26 mouse cellular contexts compared by ENCODE assay signal in the genomic region with DNA sequence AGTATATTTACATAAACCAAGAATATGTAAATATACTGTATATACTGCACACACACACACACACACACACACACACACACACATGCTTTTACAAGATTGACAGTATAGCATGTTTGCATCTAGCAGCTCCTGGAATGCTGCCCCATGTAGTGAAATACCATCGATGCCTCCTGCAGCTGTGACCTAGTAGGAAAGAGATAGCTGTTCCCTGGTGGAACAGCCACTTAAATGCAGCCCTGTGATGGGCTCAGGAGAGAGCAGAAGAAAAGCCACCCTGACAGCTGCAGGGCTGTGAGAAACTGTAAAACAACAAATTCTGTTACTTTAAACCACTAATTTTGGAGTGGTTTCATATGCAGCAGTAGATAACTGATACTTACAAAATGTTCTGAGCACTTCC. TPM values are rescaled to one million over a fixed set of nuclear protein-coding genes. Genes with fewer than 3 reads are reported as not detected.
DNase-seq lines count a peak whose midpoint lies in the region; ATAC-seq lines count a peak whose summit lies in the region.
"Had no signal": no experiment of that assay in that cellular context is flagged by ENCODE, and none has a peak within 500 bp of the region (broad histone marks: within the 10 kb centered on the region; RNA-seq: fewer than 3 reads in every experiment).

No protein-coding gene starts in this region.

- no peaks in the 10 kb centered on the region for H3K36me3 ChIP-seq in embryonic facial prominence, embryonic 14.5 days (ENCODE audit: control insufficient read depth, insufficient read depth, low read length)
- H3K36me3 ChIP-seq in embryonic facial prominence, embryonic 10.5 days (replicated peaks): no peaks in the 10 kb centered on the region
- H3K36me3 ChIP-seq in heart, embryonic 13.5 days: no peaks in the 10 kb centered on the region
- no peaks in the 10 kb centered on the region for H3K36me3 ChIP-seq in limb, embryonic 13.5 days
- H3K36me3 ChIP-seq: embryonic facial prominence, embryonic 12.5 days; heart, embryonic 15.5 days; hindbrain, embryonic 15.5 days had no signal

- H3K27ac ChIP-seq in embryonic facial prominence, embryonic 14.5 days (replicated peaks; ENCODE audit: low read depth, low read length): 0 out of 2 replicates have a peak overlapping the region, but pooled peaks have one; percentile 6
- no peak overlapping the region for H3K27ac ChIP-seq in embryonic facial prominence, embryonic 10.5 days (replicated peaks)
- H3K27ac ChIP-seq in heart, embryonic 13.5 days (replicated peaks): 0 out of 2 replicates have a peak overlapping the region, but pooled peaks have one; percentile 24
- no peak overlapping the region for H3K27ac ChIP-seq in limb, embryonic 13.5 days
- H3K27ac ChIP-seq: embryonic facial prominence, embryonic 12.5 days; forebrain, embryonic 13.5 days; heart, embryonic 15.5 days; hindbrain, embryonic 15.5 days had no signal

- 43% methylated on average over 1 of the region's 1 CpGs for WGBS in embryonic facial prominence, embryonic 14.5 days
- WGBS in embryonic facial prominence, embryonic 10.5 days: 85% methylated on average over 1 of the region's 1 CpGs
- WGBS in heart, embryonic 13.5 days: 40% methylated on average over 1 of the region's 1 CpGs
- 82% methylated on average over 1 of the region's 1 CpGs for WGBS in limb, embryonic 13.5 days

- DNase-seq in embryonic facial prominence, embryonic 14.5 days (ENCODE audit: low spot score): peak; percentile 79
- no peak for DNase-seq in embryonic facial prominence, embryonic 10.5 days (ENCODE audit: low spot score)
- no peak for DNase-seq in heart, adult 18-20 months
- no peak for DNase-seq in left cerebral cortex, adult 11 months (ENCODE audit: low spot score)
- DNase-seq in layer of hippocampus, postnatal 14 days (ENCODE audit: low spot score in 2 of 2): no peak
- DNase-seq: adrenal gland, postnatal 10 days; B cell, adult 2 months; cerebellum, adult 11 months; cerebellum, adult 8-10 months; cerebellum, postnatal 14 days; embryo, embryonic 11 days; forebrain, postnatal 0 days; gastrocnemius, postnatal 14 days; heart, postnatal 36 days had no signal

- no peaks in the 10 kb centered on the region for H3K9me3 ChIP-seq in embryonic facial prominence, embryonic 14.5 days (ENCODE audit: control insufficient read depth, low read length)
- no peaks in the 10 kb centered on the region for H3K9me3 ChIP-seq in embryonic facial prominence, embryonic 10.5 days
- H3K9me3 ChIP-seq in heart, embryonic 13.5 days: no peaks in the 10 kb centered on the region
- no peaks in the 10 kb centered on the region for H3K9me3 ChIP-seq in limb, embryonic 13.5 days
- H3K9me3 ChIP-seq: embryonic facial prominence, embryonic 12.5 days; forebrain, embryonic 13.5 days; heart, embryonic 15.5 days; hindbrain, embryonic 15.5 days had no signal

- no peak overlapping the region for H3K4me2 ChIP-seq in embryonic facial prominence, embryonic 14.5 days (ENCODE audit: low read depth, low read length)
- H3K4me2 ChIP-seq in heart, embryonic 13.5 days: no peak overlapping the region
- no peak overlapping the region for H3K4me2 ChIP-seq in limb, embryonic 13.5 days (replicated peaks)
- H3K4me2 ChIP-seq: embryonic facial prominence, embryonic 12.5 days; forebrain, embryonic 13.5 days; heart, embryonic 15.5 days; hindbrain, embryonic 15.5 days had no signal

- no peaks in the 10 kb centered on the region for H3K4me1 ChIP-seq in embryonic facial prominence, embryonic 14.5 days (ENCODE audit: control insufficient read depth, insufficient read depth, low read length)
- no peaks in the 10 kb centered on the region for H3K4me1 ChIP-seq in embryonic facial prominence, embryonic 10.5 days
- H3K4me1 ChIP-seq in heart, embryonic 13.5 days: 0 out of 2 replicates have a peak, but pooled peaks cover 7% of the 10 kb centered on the region
- no peaks in the 10 kb centered on the region for H3K4me1 ChIP-seq in limb, embryonic 13.5 days
- H3K4me1 ChIP-seq: embryonic facial prominence, embryonic 12.5 days; heart, embryonic 15.5 days; hindbrain, embryonic 15.5 days had no signal

- H3K4me3 ChIP-seq in embryonic facial prominence, embryonic 14.5 days (ENCODE audit: low read depth, low read length): no peak overlapping the region
- no peak overlapping the region for H3K4me3 ChIP-seq in embryonic facial prominence, embryonic 10.5 days
- H3K4me3 ChIP-seq in heart, embryonic 13.5 days: no peak overlapping the region
- H3K4me3 ChIP-seq in limb, embryonic 13.5 days: no peak overlapping the region
- H3K4me3 ChIP-seq: embryonic facial prominence, embryonic 12.5 days; forebrain, embryonic 13.5 days; heart, embryonic 15.5 days; hindbrain, embryonic 15.5 days had no signal

- H3K27me3 ChIP-seq in embryonic facial prominence, embryonic 14.5 days (replicated peaks; ENCODE audit: control insufficient read depth, insufficient read depth, low read length): no peaks in the 10 kb centered on the region
- no peaks in the 10 kb centered on the region for H3K27me3 ChIP-seq in embryonic facial prominence, embryonic 10.5 days (replicated peaks; ENCODE audit: low read depth, poor library complexity, severe bottlenecking)
- H3K27me3 ChIP-seq in heart, embryonic 13.5 days (replicated peaks): no peaks in the 10 kb centered on the region
- H3K27me3 ChIP-seq in limb, embryonic 13.5 days: no peaks in the 10 kb centered on the region
- H3K27me3 ChIP-seq: embryonic facial prominence, embryonic 12.5 days; forebrain, embryonic 13.5 days; heart, embryonic 15.5 days; hindbrain, embryonic 15.5 days had no signal

- ATAC-seq in embryonic facial prominence, embryonic 14.5 days (ENCODE audit: low read depth): peak; percentile 90
- ATAC-seq in heart, embryonic 13.5 days (ENCODE audit: extremely low read depth, insufficient number of reproducible peaks, low FRiP score, low TSS enrichment): no peak
- ATAC-seq in limb, embryonic 13.5 days (ENCODE audit: low FRiP score, low read depth): peak; percentile 86
- ATAC-seq: forebrain, embryonic 13.5 days; forebrain, postnatal 0 days; inflammation-experienced regulatory T-cells, adult 6 months; intestine, postnatal 0 days had no signal

- no peak overlapping the region for H3K9ac ChIP-seq in embryonic facial prominence, embryonic 14.5 days (ENCODE audit: low read depth, low read length)
- H3K9ac ChIP-seq in heart, embryonic 13.5 days: no peak overlapping the region
- no peak overlapping the region for H3K9ac ChIP-seq in limb, embryonic 13.5 days
- H3K9ac ChIP-seq: embryonic facial prominence, embryonic 12.5 days; forebrain, embryonic 13.5 days; forebrain, postnatal 0 days; heart, embryonic 15.5 days; hindbrain, embryonic 15.5 days had no signal

RNA-seq across cellular contexts. Expression of a gene that starts 20.7 kb away (rescaled TPM):
- polyA plus RNA-seq in embryonic facial prominence, embryonic 14.5 days (2014; fragmentation: Nextera tagmentation; extraction: Ambion mirVana): 548 and 591 TPM in 2 replicates
- 261 and 265 TPM in 2 replicates for polyA plus RNA-seq in embryonic facial prominence, embryonic 10.5 days (2016; fragmentation: Nextera tagmentation; extraction: Ambion mirVana)
- polyA plus RNA-seq in heart, embryonic 13.5 days (2015; fragmentation: Nextera tagmentation; extraction: Ambion mirVana): 753 and 907 TPM in 2 replicates
- 100 to 1,000 TPM; 907 to 950 TPM for total RNA-seq in heart, adult 18-20 months (2021)
- polyA plus RNA-seq in limb, embryonic 13.5 days (2015; fragmentation: Nextera tagmentation; extraction: Ambion mirVana): 386 and 403 TPM in 2 replicates
- total RNA-seq in layer of hippocampus, postnatal 14 days (2021): 1,000 to 10,000 TPM; 2,596 to 2,656 TPM

RNA-seq across cellular contexts. Expression of a gene that starts 31.4 kb away (rescaled TPM):
- not detected in 2 replicates for polyA plus RNA-seq in embryonic facial prominence, embryonic 14.5 days (2014; fragmentation: Nextera tagmentation; extraction: Ambion mirVana)
- not detected in 2 replicates for polyA plus RNA-seq in embryonic facial prominence, embryonic 10.5 days (2016; fragmentation: Nextera tagmentation; extraction: Ambion mirVana)
- polyA plus RNA-seq in heart, embryonic 13.5 days (2015; fragmentation: Nextera tagmentation; extraction: Ambion mirVana): 0.71 TPM in 1 of 2 replicates, not detected in the other
- total RNA-seq in heart, adult 18-20 months (2021): under 1 TPM in 1 of 2 experiments, not detected in 1; 0.72 TPM
- polyA plus RNA-seq in limb, embryonic 13.5 days (2015; fragmentation: Nextera tagmentation; extraction: Ambion mirVana): not detected in 2 replicates
- total RNA-seq in layer of hippocampus, postnatal 14 days (2021): not detected
- total RNA-seq: common myeloid progenitor, adult 5-6 weeks; MEL had no signal
- polyA plus RNA-seq: brain, embryonic 14.5 days; embryonic facial prominence, embryonic 12.5 days; forebrain, embryonic 13.5 days; forebrain, postnatal 0 days; hindbrain, embryonic 11.5 days; hindbrain, embryonic 15.5 days; inflammation-experienced regulatory T-cells, adult 6 months; intestine, postnatal 0 days had no signal

Comparison
In these comparisons a context has a peak if more than half of its experiments do, and no peak if none do; other contexts are left out.
1. H3K27ac ChIP-seq: peak in embryonic facial prominence, embryonic 14.5 days (single experiment) and heart, embryonic 13.5 days (single experiment); none in embryonic facial prominence, embryonic 10.5 days (single experiment) and limb, embryonic 13.5 days (single experiment).